Mouse (Mus musculus) embryonic facial prominence, embryonic 12.5 days (tissue): ENCODE measurements around the gene Gm5141. TPM values are rescaled to one million over a fixed set of nuclear protein-coding genes. Genes with fewer than 3 reads are reported as not detected.
"Not testable (repeated sequence)": the region's sequence is repeated elsewhere in the genome, so short reads cannot be mapped to it uniquely, and the experiment has no call there.

Experiments used
- ATAC-seq: fragments of 200-750 bp; cut with Nextera tagmentation; 2 replicates; pipeline ENCODE4 v1.8.0; 2017; ENCODE audit not compliant: insufficient number of reproducible peaks, insufficient read depth, low FRiP score, low TSS enrichment
- H3K27ac ChIP-seq: fragments of 300-500 bp; sonication (generic); 2 replicates; pipeline ENCODE4 v1.5.1; 2016; ENCODE audit warnings: mild to moderate bottlenecking
- H3K27me3 ChIP-seq: fragments of 300-500 bp; sonication (generic); 2 replicates; pipeline ENCODE4 v1.6.1; 2016; ENCODE audit warnings: mild to moderate bottlenecking, moderate library complexity
- H3K36me3 ChIP-seq: fragments of 300-500 bp; sonication (generic); 2 replicates; pipeline ENCODE4 v1.6.1; 2016; ENCODE audit warnings: mild to moderate bottlenecking
- H3K4me1 ChIP-seq: fragments of 300-500 bp; sonication (generic); 2 replicates; pipeline ENCODE4 v1.6.1; 2016
- H3K4me2 ChIP-seq: fragments of 300-500 bp; sonication (generic); replicated peaks from 2 replicates; pipeline ENCODE4 v1.6.1; 2016; ENCODE audit warnings: mild to moderate bottlenecking, moderate library complexity
- H3K4me3 ChIP-seq: fragments of 300-500 bp; sonication (generic); 2 replicates; pipeline ENCODE4 v1.5.1; 2016; ENCODE audit warnings: mild to moderate bottlenecking
- H3K9ac ChIP-seq: fragments of 300-500 bp; sonication (generic); 2 replicates; pipeline ENCODE4 v1.6.1; 2016; ENCODE audit warnings: mild to moderate bottlenecking, moderate library complexity
- H3K9me3 ChIP-seq: fragments of 300-500 bp; sonication (generic); 2 replicates; pipeline ENCODE4 v1.6.1; 2016; ENCODE audit warnings: mild to moderate bottlenecking, moderate library complexity
- WGBS: fragments of 180-500 bp; shearing (Covaris S2); methylation state at CpG from one replicate; pipeline ENCODE4 v1.1.7; 2016; 5-methylcytosine and 5-hydroxymethylcytosine counted together
- polyA plus RNA-seq: library from polyadenylated mRNA; unstranded; fragments of >200 nt; fragmentation: Nextera tagmentation; extraction: Ambion mirVana; gene quantifications from 2 replicates; pipeline ENCODE4 v1.2.1, GENCODE M21; 2016

Gene Gm5141
- 14.3 and 16.5 TPM in 2 replicates for polyA plus RNA-seq

GRCm38 (mm10) chr13:62785199-62786134 is at the start of gene Gm5141:
Gm5141 (minus strand) TSS chr13:62785808.
- H3K27ac ChIP-seq, H3K4me1 ChIP-seq, H3K27me3 ChIP-seq, H3K36me3 ChIP-seq: not testable (repeated sequence)
- Histone ChIP-seq H3K9me3 (peaks cover 13% of the 10 kb centered on the region; the same call in 1 of the 2 replicates), H3K9ac (peak within 1 kb of the TSS; percentile 55), H3K4me3 (peak within 1 kb of the TSS; percentile 52), H3K4me2 (peak within 1 kb of the TSS; percentile 69)
- WGBS = 5% methylated on average over 23 of the region's 23 CpGs
- peak; percentile 98 for ATAC-seq

- H3K27ac ChIP-seq = no peak overlapping the region
- no peak for ATAC-seq
- H3K4me3 ChIP-seq = no peak overlapping the region
- H3K9me3 ChIP-seq = no peaks in the 10 kb centered on the region
- WGBS = 33% methylated on average over 4 of the region's 4 CpGs
- H3K27me3 ChIP-seq = no peaks in the 10 kb centered on the region
- no peak overlapping the region for H3K4me2 ChIP-seq
- no peaks in the 10 kb centered on the region for H3K36me3 ChIP-seq
- no peaks in the 10 kb centered on the region for H3K4me1 ChIP-seq
- no peak overlapping the region for H3K9ac ChIP-seq
Measured at GRCm38 (mm10) chr13:62833341-62833740, 47.7 kb upstream of the Gm5141 start.

- no peak for ATAC-seq
- WGBS = 68% methylated on average over 2 of the region's 2 CpGs
- H3K4me1 ChIP-seq = no peaks in the 10 kb centered on the region
- H3K27me3 ChIP-seq = no peaks in the 10 kb centered on the region
- H3K36me3 ChIP-seq = no peaks in the 10 kb centered on the region
- no peak overlapping the region for H3K4me3 ChIP-seq
- H3K9me3 ChIP-seq = no peaks in the 10 kb centered on the region
- H3K27ac ChIP-seq = no peak overlapping the region
- no peak overlapping the region for H3K4me2 ChIP-seq
- H3K9ac ChIP-seq = no peak overlapping the region
Measured at GRCm38 (mm10) chr13:62832239-62832638, 46.6 kb upstream of the Gm5141 start.

GRCm38 (mm10) chr13:62815705-62816104 is 30.1 kb upstream of the Gm5141 start:
- H3K27ac ChIP-seq, H3K4me1 ChIP-seq, ATAC-seq, H3K4me2 ChIP-seq, H3K27me3 ChIP-seq, H3K9ac ChIP-seq, H3K36me3 ChIP-seq, H3K9me3 ChIP-seq, H3K4me3 ChIP-seq: not testable (repeated sequence)
- 90% methylated on average over 3 of the region's 3 CpGs for WGBS

- no peaks in the 10 kb centered on the region for H3K4me1 ChIP-seq
- peak overlapping the region; percentile 60 for H3K4me2 ChIP-seq
- peak overlapping the region; percentile 27; the same call in 1 of the 2 replicates for H3K9ac ChIP-seq
- no peak for ATAC-seq
- H3K27ac ChIP-seq = no peak overlapping the region
- H3K4me3 ChIP-seq = peak overlapping the region; percentile 31
- H3K9me3 ChIP-seq = no peaks in the 10 kb centered on the region
- 7% methylated on average over 25 of the region's 32 CpGs for WGBS
- H3K27me3 ChIP-seq = no peaks in the 10 kb centered on the region
- no peaks in the 10 kb centered on the region for H3K36me3 ChIP-seq
Measured at GRCm38 (mm10) chr13:62812713-62813112, 27.1 kb upstream of the Gm5141 start.

- H3K4me2 ChIP-seq, H3K9ac ChIP-seq, H3K27me3 ChIP-seq, ATAC-seq, H3K36me3 ChIP-seq, H3K4me3 ChIP-seq, H3K27ac ChIP-seq, H3K4me1 ChIP-seq, H3K9me3 ChIP-seq: not testable (repeated sequence)
- WGBS = 87% methylated on average over 6 of the region's 6 CpGs
Measured at GRCm38 (mm10) chr13:62807981-62808380, 22.4 kb upstream of the Gm5141 start.

- not testable (repeated sequence) for H3K9ac ChIP-seq, ATAC-seq, H3K4me1 ChIP-seq, H3K27me3 ChIP-seq, H3K27ac ChIP-seq, H3K9me3 ChIP-seq, H3K36me3 ChIP-seq
- H3K4me3 ChIP-seq = peak overlapping the region; percentile 52
- WGBS = 61% methylated on average over 2 of the region's 2 CpGs
- peak overlapping the region; percentile 69 for H3K4me2 ChIP-seq
Measured at GRCm38 (mm10) chr13:62786135-62786493, 506 bp upstream of the Gm5141 start.

- not testable (repeated sequence) for ATAC-seq, H3K9ac ChIP-seq, H3K4me3 ChIP-seq, H3K27me3 ChIP-seq, H3K27ac ChIP-seq, H3K4me2 ChIP-seq, H3K4me1 ChIP-seq, H3K36me3 ChIP-seq, H3K9me3 ChIP-seq
- WGBS = 66% methylated on average over 2 of the region's 2 CpGs
Measured at GRCm38 (mm10) chr13:62763806-62764205, 21.8 kb downstream of the Gm5141 start.

- H3K36me3 ChIP-seq, H3K27me3 ChIP-seq, H3K4me1 ChIP-seq, H3K9me3 ChIP-seq: not testable (repeated sequence)
- Histone ChIP-seq H3K4me2 (peak within 1 kb of the TSS; percentile 47), H3K4me3 (peak within 1 kb of the TSS; percentile 48), H3K9ac (peak within 1 kb of the TSS; percentile 52), H3K27ac (0 out of 2 replicates have a peak within 1 kb of the TSS, but pooled peaks have one; percentile 41)
- ATAC-seq = peak; percentile 88; the same call in 1 of the 2 replicates
- WGBS = 8% methylated on average over 20 of the region's 20 CpGs
Measured at GRCm38 (mm10) chr13:62760432-62761415, 24.9 kb downstream of the Gm5141 start, which contains the start of gene Platr25. Platr25 (minus strand) TSS chr13:62760709.

- WGBS = 97% methylated on average over 2 of the region's 2 CpGs
- Histone ChIP-seq H3K27me3 (no peaks in the 10 kb centered on the region), H3K4me1 (no peaks in the 10 kb centered on the region), H3K4me2 (no peak overlapping the region), H3K27ac (no peak overlapping the region), H3K4me3 (no peak overlapping the region), H3K9ac (no peak overlapping the region), H3K36me3 (no peaks in the 10 kb centered on the region), H3K9me3 (no peaks in the 10 kb centered on the region)
- no peak for ATAC-seq
Measured at GRCm38 (mm10) chr13:62733322-62733721, 52.3 kb downstream of the Gm5141 start.
